Mouse (Mus musculus) lung, postnatal 10 days (tissue): ENCODE data around the gene Hrnr.

Experiments
- DNase-seq: peaks from one replicate; pipeline ENCODE4 v3.0.0; 2021

Gene Hrnr

DNA sequence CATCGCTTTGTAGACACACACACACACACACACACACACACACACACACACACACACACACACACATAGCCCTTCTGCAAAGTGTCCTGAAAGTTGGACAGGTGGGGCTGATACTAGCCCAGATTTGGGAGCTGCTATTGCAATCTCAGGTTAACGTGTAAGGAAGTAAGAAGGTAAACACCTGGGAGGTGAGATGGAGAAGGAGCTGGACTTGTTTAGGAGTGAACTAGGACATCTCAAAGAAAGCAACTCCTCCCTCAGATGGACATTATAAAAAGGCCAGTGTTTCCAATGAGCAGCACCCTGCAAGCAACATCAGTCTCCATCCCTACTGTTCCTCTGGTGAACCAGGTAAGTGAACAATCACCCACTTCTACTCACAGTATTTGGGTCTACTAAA, at the start of gene Hrnr:
TSS of gene Hrnr (plus strand) at position 301 of the 400 bp plus-strand sequence.
- no peak for DNase-seq

DNA sequence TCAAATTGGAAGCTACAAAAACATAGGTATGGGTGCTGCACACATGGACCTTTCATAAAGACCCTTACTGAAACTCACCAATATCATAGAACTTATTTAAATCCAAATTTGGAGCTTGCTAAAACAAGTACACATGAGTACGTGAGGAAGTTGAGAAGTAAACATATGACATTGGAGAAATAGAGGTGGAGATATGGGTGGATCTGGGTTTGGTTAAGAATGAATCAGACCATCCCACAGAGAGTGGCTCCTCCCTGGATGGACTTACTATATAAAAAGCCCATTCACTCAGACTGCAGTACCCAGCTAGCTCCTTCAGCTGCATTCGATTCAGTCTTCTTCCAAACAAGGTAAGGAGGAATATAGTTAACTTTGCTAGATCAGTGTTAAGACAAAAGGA, 46.3 kb upstream of the Hrnr start, which contains the start of gene Flg:
TSS of gene Flg (plus strand) at position 301 of the 400 bp plus-strand sequence.
- no peak for DNase-seq

DNA sequence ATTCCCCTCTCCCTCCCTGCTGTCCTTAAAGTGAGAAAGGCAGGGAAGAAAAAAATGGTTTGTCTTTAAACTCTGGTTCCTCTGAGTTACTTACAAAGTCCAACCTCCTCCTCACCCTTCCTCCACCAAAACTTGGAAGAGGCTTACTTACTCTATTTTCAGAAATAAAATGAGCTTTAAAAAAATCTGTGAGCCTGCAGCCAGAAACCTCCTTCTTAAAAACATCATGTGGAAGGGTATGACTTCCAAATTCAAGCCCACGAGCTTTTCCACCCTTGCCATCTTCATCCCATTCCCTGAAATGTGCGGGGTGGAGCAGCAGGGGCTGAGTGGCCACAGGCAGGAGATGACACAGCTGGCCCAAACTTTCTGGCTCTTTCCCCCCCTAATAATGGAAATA, 22.0 kb upstream of the Hrnr start:
- no peak for DNase-seq

DNA sequence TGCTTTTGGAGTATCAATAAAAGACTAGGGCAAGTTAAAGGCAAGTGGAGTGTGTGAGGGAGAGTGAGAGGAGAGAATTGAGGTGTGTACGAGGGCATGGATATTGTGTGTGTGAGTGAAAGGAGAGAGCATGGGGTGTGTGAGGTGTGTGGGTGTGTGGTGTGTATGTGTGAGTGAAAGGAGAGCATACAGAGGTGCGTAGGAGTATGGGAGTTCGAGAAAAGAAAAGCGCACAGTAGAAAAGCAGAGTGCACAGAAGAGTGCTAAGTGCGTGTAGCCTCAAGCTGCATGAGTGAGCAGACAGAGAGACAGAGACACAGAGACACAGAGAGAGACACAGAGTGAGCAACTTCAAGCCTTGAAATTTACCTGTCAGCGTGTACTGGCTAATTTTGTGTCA, 19.7 kb upstream of the Hrnr start:
- no peak for DNase-seq

DNA sequence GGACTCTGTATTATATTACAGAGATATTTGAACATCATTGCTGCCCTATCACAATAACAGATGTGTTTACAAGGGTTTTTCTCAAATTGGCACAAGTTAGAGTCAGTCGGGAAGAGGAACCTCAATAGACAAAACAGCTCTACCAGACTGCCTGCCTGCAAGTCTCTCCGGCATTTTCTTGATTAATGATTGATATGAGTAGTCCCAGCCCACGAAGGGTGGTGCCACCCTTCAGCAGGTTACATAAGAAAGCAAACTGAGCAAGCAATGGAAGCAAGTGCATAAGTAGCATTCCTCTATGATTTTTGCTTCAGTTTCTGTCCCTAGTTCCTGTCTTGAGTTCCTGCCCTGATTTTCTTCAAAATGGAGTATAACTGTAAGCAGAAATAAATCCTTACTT, 17.7 kb upstream of the Hrnr start:
- DNase-seq: no peak

DNA sequence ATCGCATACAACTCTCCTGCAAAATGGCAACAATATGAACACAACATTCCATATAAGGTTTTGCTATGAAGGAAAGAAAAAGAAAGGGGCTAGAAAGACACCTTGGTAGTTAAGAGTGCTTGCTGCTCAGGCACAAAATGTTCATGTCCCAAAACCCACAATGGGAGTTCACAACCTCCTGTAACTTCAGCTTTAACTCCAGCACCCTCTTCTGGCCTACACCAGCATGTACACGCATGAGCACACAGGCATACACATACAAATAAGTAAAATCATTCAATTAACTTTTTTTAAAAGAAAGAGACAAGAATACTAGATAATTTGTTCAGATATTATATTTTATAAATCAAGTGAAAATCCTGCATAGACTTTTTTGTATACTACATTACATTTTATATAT, 13.4 kb upstream of the Hrnr start:
- DNase-seq: no peak

GRCm38 (mm10) chr3:93311371-93311770, 8.2 kb upstream of the Hrnr start:
- DNase-seq: no peak

- no peak for DNase-seq
Observed at GRCm38 (mm10) chr3:93314388-93314787, 5.2 kb upstream of the Hrnr start.

DNA sequence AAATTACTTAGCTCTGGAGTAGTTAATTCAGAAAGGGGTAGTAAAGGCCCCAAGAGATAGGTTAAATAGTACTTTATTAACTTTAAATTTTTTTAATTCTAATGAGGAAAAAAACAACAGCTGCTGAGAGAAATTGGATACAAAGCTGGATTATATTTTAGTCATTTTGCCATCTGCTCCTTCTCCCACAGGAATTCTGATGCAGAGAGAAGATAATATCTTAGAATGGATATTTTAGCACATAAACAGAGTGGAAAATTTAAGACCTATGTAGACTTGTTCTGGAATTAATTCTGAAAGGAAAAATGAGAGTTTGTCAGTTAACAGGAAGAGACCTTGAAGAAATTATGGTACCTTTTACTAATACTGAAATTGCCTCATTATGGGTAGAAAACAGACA, 18.2 kb downstream of the Hrnr start:
- no peak for DNase-seq

DNA sequence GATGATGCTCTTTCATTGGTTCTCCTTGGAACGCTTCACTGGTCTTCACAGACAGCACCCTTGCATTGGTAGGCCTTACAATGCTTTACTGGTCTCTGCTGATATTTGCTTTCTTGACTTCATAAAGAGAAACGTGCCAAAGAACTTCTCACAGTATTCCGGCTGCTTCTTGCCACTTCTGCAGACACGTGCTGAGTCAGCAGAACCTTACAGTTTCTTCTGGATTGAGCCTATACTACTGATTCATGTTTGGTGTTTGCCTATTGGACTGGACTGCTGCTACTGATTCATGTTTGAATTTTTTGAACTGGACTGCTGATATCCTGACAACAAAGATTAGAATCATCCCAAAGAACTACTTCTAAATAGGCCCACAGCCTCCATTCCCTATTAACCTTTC, 20.5 kb downstream of the Hrnr start:
- DNase-seq: no peak

DNA sequence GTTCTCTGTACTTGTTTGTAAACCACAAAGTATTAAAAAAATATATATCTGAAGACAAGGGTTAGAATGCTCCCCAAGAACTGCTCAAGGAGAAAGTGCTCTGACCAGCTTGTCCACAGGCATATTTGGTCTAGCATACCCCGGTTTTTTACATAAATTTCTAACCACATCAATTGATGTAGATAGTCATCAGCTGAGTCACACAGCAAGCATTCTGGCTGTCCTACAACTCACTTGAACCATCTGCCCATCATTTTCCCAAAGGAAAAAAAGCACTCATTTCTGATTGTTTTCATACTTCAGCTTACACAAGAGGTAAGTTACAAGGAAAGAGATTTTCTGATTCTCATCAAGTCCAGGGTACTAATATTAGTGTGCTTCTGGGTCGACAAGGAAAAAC, 27.3 kb downstream of the Hrnr start:
- DNase-seq: no peak

DNA sequence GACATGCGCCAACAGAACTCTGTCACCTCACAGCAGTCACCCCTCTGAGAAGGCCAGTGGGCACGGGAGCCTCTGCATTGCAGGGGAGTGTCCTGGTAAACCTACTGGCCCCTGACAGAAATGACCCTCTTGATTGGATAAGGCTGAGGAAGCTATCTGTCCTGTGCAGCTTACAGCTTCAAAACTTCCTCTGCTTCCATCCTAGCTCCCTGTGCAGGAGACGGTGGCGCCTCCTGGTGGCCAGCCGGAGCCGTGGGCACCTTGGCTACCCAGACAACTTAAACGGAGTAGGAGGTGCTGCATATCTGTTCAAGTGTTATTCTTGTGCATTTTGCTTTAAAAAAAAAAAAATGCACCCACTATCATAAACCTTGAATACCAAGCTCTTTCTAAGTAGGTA, 40.5 kb downstream of the Hrnr start:
- DNase-seq: peak; percentile 68

DNA sequence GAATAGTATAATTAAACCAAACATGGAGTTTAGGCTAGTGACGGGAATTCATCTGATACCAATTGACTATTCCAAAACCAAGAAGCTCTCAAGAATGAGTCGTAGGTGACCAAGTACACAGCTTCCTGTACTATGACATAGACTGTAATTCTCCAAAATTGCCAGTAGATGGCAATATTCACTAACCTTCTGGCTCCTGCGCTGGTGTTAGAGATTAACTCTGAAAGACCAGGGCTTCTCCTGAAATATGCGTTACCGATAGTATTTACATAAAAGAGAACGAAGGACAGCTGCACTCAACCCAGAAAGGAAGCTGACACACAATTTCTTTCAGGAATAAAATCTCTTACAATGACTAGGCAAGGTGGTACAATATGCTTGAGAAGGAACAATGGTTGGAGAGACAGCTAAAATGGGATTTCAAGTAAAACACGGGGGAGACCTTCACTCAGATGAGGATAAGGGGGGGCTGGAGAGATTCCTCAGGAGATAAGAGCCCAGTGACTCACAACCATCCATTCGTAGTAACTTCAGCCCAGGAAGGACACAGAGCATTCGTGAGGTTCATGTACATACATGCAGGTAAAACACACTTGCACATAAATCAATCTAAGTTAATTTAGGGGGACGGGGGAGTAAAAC, 42.5 kb downstream of the Hrnr start:
- DNase-seq: peak; percentile 33

- peak; percentile 38 for DNase-seq
Observed at GRCm38 (mm10) chr3:93366966-93367575, 47.5 kb downstream of the Hrnr start.

DNA sequence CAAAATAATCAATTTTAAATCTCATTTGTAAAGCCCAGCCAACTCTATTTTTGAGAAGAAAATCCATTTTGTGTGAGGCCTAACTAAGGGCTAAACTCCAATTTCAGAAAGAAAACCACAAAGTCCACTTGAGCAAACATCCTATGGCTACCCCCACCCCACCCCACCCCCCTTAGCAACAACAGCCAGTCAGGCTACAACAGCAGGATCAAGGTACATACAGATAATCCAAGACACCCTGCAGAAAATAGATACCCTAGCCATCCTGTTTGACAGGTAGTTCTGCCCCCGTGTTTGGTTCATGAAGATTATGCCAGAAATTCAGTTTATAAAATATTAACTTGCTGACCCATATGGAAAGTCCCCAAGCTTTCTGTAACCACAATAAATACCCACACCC, 48.6 kb downstream of the Hrnr start:
- no peak for DNase-seq

DNA sequence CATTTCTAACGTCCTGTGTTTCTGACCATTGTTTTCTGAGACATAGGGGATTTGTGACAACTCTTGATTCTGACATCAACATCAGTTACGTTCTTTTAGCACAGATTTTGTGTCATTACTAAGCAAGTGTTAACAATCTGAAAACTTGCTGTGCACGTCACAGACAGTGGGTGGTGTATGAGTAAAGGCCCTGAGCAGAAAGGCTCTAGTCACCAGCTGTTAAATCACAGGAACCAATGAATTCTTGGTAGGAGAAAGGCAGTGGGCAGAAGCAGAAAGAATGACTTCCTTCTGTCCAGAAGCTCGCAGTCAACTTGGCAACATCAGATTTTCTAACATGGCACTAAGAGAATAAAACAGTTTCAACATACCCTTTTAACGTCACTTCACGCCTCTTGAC, 53.9 kb downstream of the Hrnr start:
- no peak for DNase-seq

DNA sequence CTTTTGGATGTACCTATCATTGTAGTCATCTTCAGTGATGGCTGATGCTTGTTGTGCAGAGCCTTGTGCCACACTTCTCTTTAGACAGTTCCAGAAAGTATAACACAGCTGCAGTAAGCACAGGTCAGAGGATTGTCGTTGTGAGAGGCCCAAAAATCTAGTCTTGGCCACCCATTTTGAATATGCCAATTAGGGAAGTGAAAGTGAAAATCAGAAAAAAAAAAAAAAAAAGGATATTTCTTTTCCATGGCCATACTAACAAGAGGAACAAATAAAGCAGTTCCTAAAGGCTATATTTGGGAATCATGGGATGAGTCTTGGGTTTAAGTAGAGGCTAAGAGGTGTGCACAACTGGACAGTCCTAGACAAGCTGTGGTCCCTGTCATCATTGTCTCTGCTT, 55.6 kb downstream of the Hrnr start:
- DNase-seq: no peak

- no peak for DNase-seq
Observed at GRCm38 (mm10) chr3:93375601-93376000, 56.1 kb downstream of the Hrnr start.

DNA sequence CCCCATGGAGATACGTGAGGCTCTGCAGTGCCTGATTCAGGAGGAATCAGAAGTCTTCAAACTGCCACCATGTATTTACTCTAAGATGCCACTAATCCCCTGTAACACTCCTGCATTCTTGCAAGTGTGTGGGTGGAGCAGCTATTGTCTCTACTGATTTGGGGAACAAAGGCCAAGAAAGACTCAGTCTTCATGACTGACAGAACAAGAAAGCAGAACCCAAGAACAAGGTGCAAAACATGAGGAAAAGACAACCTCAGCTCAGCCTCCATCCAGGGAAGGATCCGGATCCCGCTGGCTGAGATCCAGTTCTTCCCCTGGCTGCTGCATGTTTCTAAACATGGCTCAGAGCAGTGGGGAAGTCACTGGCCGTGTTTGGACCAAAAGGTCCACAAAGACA, 58.6 kb downstream of the Hrnr start:
- DNase-seq: peak; percentile 13
